Mouse (Mus musculus) megakaryocyte, embryonic 14.5 days (primary cell): ENCODE data around the gene Cxcl10.

Source experiments
- FLI1 ChIP-seq: IDR thresholded peaks from 2 replicates; pipeline ENCODE4 v1.6.1; 2012; ENCODE audit warnings: low read length, inconsistent platforms, mixed read lengths
- GATA1 ChIP-seq: IDR thresholded peaks from 3 replicates; pipeline ENCODE4 v1.6.1; 2012; ENCODE audit warnings: mixed read lengths, low read length, inconsistent platforms, borderline replicate concordance

- no peak for TF ChIP-seq GATA1
- no peak for TF ChIP-seq FLI1
Measured at GRCm38 (mm10) chr5:92348794-92349413, at the start of gene Cxcl10.
